Mouse (Mus musculus): ENCODE measurements at regions not wholly inside any gene's neighbourhood (a gene's known extent, or its start where the extent isn't known, plus 50 kb on each side); places are given as distances from the start of the nearest gene placed in this dataset.
A peak's percentile ranks its signal among the peaks of the same experiment; 100 is the strongest.

GRCm38 (mm10) chr1:122273579-122273978, 705.8 kb upstream of the Ddx18 start:
- no peak for DNase-seq (ENCODE audit: low spot score)

GRCm38 (mm10) chr1:122243031-122243430, 675.2 kb upstream of the Ddx18 start:
- no peak for DNase-seq (ENCODE audit: low spot score)

- no peak for DNase-seq (ENCODE audit: low spot score)
These were observed 673.7 kb upstream of the Ddx18 start for GRCm38 (mm10) chr1:122241511-122241910.

- DNase-seq (ENCODE audit: low spot score) = no peak
These were observed 662.7 kb upstream of the Ddx18 start for GRCm38 (mm10) chr1:122230442-122230841.

- DNase-seq (ENCODE audit: low spot score) = peak; percentile 12
These were observed 644.7 kb upstream of the Ddx18 start for GRCm38 (mm10) chr1:122212484-122212883.

- DNase-seq (ENCODE audit: low spot score) = no peak
These were observed 640.8 kb upstream of the Ddx18 start for GRCm38 (mm10) chr1:122208619-122209018.

GRCm38 (mm10) chr1:122169547-122169946, 601.8 kb upstream of the Ddx18 start:
- DNase-seq (ENCODE audit: low spot score) = no peak

- DNase-seq (ENCODE audit: low spot score) = no peak
These were observed 594.0 kb upstream of the Ddx18 start for GRCm38 (mm10) chr1:122161798-122162197.

- peak; percentile 5 for DNase-seq (ENCODE audit: low spot score)
These were observed 573.6 kb upstream of the Ddx18 start for GRCm38 (mm10) chr1:122141362-122141761.

GRCm38 (mm10) chr1:122123954-122124353, 556.2 kb upstream of the Ddx18 start:
- no peak for DNase-seq (ENCODE audit: low spot score)

GRCm38 (mm10) chr1:122095726-122096125, 527.9 kb upstream of the Ddx18 start:
- no peak for DNase-seq (ENCODE audit: low spot score)

GRCm38 (mm10) chr1:122082481-122082880, 514.7 kb upstream of the Ddx18 start:
- no peak for DNase-seq (ENCODE audit: low spot score)

GRCm38 (mm10) chr1:122076085-122076484, 508.3 kb upstream of the Ddx18 start:
- DNase-seq (ENCODE audit: low spot score) = no peak

- DNase-seq (ENCODE audit: low spot score) = no peak
These were observed 487.4 kb upstream of the Ddx18 start for GRCm38 (mm10) chr1:122055146-122055545.

GRCm38 (mm10) chr1:122048112-122048725, 480.4 kb upstream of the Ddx18 start:
- DNase-seq (ENCODE audit: low spot score) = peak; percentile 21

- DNase-seq (ENCODE audit: low spot score) = no peak
These were observed 476.1 kb upstream of the Ddx18 start for GRCm38 (mm10) chr1:122043896-122044295.

- peak; percentile 25 for DNase-seq (ENCODE audit: low spot score)
These were observed 475.3 kb upstream of the Ddx18 start for GRCm38 (mm10) chr1:122043114-122043513.

GRCm38 (mm10) chr1:122007749-122008148, 440.0 kb upstream of the Ddx18 start:
- no peak for DNase-seq (ENCODE audit: low spot score)

- DNase-seq (ENCODE audit: low spot score) = no peak
These were observed 428.7 kb upstream of the Ddx18 start for GRCm38 (mm10) chr1:121996461-121996860.

GRCm38 (mm10) chr1:121990653-121991052, 422.9 kb upstream of the Ddx18 start:
- no peak for DNase-seq (ENCODE audit: low spot score)

GRCm38 (mm10) chr1:121958942-121959341, 391.2 kb upstream of the Ddx18 start:
- no peak for DNase-seq (ENCODE audit: low spot score)

GRCm38 (mm10) chr1:121935911-121936310, 368.1 kb upstream of the Ddx18 start:
- DNase-seq (ENCODE audit: low spot score) = no peak

Data from layer of hippocampus, adult 11-12 months (tissue).